Mouse (Mus musculus) stomach, embryonic 16.5 days (tissue): ENCODE data around the gene B4galnt4. TPM values are rescaled to one million over a fixed set of nuclear protein-coding genes. Genes with fewer than 3 reads are reported as not detected.
"Not testable (repeated sequence)": the region's sequence is repeated elsewhere in the genome, so short reads cannot be mapped to it uniquely, and the experiment has no call there.

ENCODE experiments used
- ATAC-seq: fragments of 200-750 bp; cut with Nextera tagmentation; 2 replicates; pipeline ENCODE4 v1.8.0; 2017; ENCODE audit warnings: moderate number of reproducible peaks, moderate TSS enrichment; ENCODE audit not compliant: insufficient read depth, low FRiP score
- H3K27ac ChIP-seq: fragments of 300-500 bp; sonication (generic); 2 replicates; pipeline ENCODE4 v1.5.1; 2014; ENCODE audit warnings: low read length
- H3K27me3 ChIP-seq: fragments of 300-500 bp; sonication (generic); 2 replicates; pipeline ENCODE4 v1.6.1; 2014; ENCODE audit warnings: low read length, control low read depth, mixed read lengths; ENCODE audit not compliant: control insufficient read depth, insufficient read depth
- H3K36me3 ChIP-seq: fragments of 300-500 bp; sonication (generic); 2 replicates; pipeline ENCODE4 v1.6.1; 2014; ENCODE audit warnings: low read length; ENCODE audit not compliant: control insufficient read depth, insufficient read depth
- H3K4me1 ChIP-seq: fragments of 300-500 bp; sonication (generic); 2 replicates; pipeline ENCODE4 v1.6.1; 2014; ENCODE audit warnings: low read length, control low read depth, mixed read lengths; ENCODE audit not compliant: control insufficient read depth, insufficient read depth
- H3K4me2 ChIP-seq: fragments of 300-500 bp; sonication (generic); 2 replicates; pipeline ENCODE4 v1.6.1; 2014; ENCODE audit warnings: low read depth, low read length, mixed read lengths
- H3K4me3 ChIP-seq: fragments of 300-500 bp; sonication (generic); replicated peaks from 2 replicates; pipeline ENCODE4 v1.5.1; 2014; ENCODE audit warnings: mild to moderate bottlenecking, low read length
- H3K9ac ChIP-seq: fragments of 300-500 bp; sonication (generic); 2 replicates; pipeline ENCODE4 v1.6.1; 2014; ENCODE audit warnings: low read length
- H3K9me3 ChIP-seq: fragments of 300-500 bp; sonication (generic); replicated peaks from 2 replicates; pipeline ENCODE4 v1.6.1; 2016; ENCODE audit warnings: low read length, control low read depth; ENCODE audit not compliant: control insufficient read depth
- WGBS: fragments of 180-500 bp; shearing (Covaris S2); extraction: QIAGEN DNeasy Blood & Tissue Kit; methylation state at CpG from one replicate; pipeline ENCODE4 v1.1.7; 2014; 5-methylcytosine and 5-hydroxymethylcytosine counted together
- polyA plus RNA-seq: library from polyadenylated mRNA; unstranded; fragments of >200 nt; fragmentation: Nextera tagmentation; extraction: Ambion mirVana; gene quantifications from 2 replicates; pipeline ENCODE4 v1.2.1, GENCODE M21; 2015

Gene B4galnt4
- 4.9 and 5.1 TPM in 2 replicates for polyA plus RNA-seq

- under 1% methylated on average over 72 of the region's 72 CpGs for WGBS
- no peaks in the 10 kb centered on the region for H3K36me3 ChIP-seq
- H3K27me3 ChIP-seq: no peaks in the 10 kb centered on the region
- no peaks in the 10 kb centered on the region for H3K9me3 ChIP-seq
- H3K27ac ChIP-seq: no peak within 1 kb of the TSS
- H3K9ac ChIP-seq: peak within 1 kb of the TSS; percentile 78
- peak within 1 kb of the TSS; percentile 70 for H3K4me3 ChIP-seq
- ATAC-seq: peak; percentile 91
- peak within 1 kb of the TSS; percentile 98 for H3K4me2 ChIP-seq
- H3K4me1 ChIP-seq: peaks cover 6% of the 10 kb centered on the region
These were observed at the start of gene B4galnt4 for GRCm38 (mm10) chr7:141060426-141061242. TSS of gene B4galnt4 (plus strand) at chr7:141061104.

- H3K9me3 ChIP-seq: no peaks in the 10 kb centered on the region
- H3K4me1 ChIP-seq: peaks cover 19% of the 10 kb centered on the region
- WGBS: 88% methylated on average over 7 of the region's 7 CpGs
- H3K36me3 ChIP-seq: no peaks in the 10 kb centered on the region
- ATAC-seq: no peak
- no peak overlapping the region for H3K4me2 ChIP-seq
- H3K4me3 ChIP-seq: no peak overlapping the region
- peak overlapping the region; percentile 76; the same call in 1 of the 2 replicates for H3K9ac ChIP-seq
- no peaks in the 10 kb centered on the region for H3K27me3 ChIP-seq
- H3K27ac ChIP-seq: peak overlapping the region; percentile 88
These were observed 49.6 kb upstream of the B4galnt4 start for GRCm38 (mm10) chr7:141011238-141011770.

DNA sequence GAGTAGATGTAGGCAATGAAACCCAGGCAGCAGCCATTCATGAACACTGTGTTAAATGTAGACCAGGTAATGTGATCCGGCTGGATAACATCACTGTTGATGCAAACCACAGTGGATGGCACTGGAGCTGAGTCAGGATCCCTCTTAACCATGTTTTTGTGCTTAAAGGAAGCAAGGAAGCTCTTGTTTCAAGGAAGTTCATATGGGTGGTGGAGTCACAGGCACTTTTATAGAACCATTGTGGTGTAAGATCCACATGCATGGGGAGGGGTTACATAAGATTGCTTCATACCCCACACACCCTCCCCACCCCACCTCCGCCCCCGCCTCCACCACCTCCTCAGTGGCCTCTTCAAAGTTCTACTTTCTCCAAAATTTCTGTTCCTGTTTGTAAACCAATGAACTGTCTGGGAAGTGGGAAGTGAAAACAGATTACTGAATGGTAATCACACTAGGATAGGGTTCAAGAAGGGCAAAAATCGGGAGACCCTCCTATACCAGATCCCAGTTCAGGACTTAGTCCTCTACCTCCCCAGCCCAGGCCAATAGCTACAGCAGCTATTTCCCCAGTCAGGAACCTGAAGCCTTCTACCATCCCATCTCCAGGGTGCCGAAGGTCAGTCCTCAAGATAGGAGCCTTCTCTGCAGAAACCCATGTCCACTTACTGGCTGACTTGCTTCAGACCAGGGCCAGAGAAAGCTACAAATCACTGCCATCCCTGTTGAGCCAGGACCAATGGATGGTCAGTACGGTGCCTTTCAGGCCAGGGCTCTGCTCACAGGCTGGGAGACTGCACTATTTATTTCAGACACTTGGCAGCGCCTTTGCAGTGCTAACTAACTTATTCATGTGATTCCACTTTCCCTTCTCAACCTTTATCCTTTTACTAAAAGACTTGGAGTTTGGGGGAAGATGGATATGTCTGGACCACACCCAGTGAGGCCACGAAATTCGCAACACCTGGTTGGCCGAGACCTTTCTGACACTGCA is 43.9 kb upstream of the B4galnt4 start:
- Histone ChIP-seq H3K27me3 (no peaks in the 10 kb centered on the region), H3K36me3 (no peaks in the 10 kb centered on the region), H3K4me3 (no peak overlapping the region), H3K9ac (no peak overlapping the region), H3K4me1 (no peaks in the 10 kb centered on the region), H3K9me3 (no peaks in the 10 kb centered on the region), H3K27ac (no peak overlapping the region), H3K4me2 (no peak overlapping the region)
- 78% methylated on average over 10 of the region's 10 CpGs for WGBS
- no peak for ATAC-seq

GRCm38 (mm10) chr7:141017824-141018223 is 43.1 kb upstream of the B4galnt4 start, which contains the start of gene Ifitm6:
TSS of gene Ifitm6 (minus strand) at chr7:141017924.
- H3K4me3 ChIP-seq, H3K9ac ChIP-seq, H3K4me2 ChIP-seq, H3K27me3 ChIP-seq, H3K4me1 ChIP-seq, H3K27ac ChIP-seq, H3K36me3 ChIP-seq, ATAC-seq, H3K9me3 ChIP-seq: not testable (repeated sequence)
- WGBS: 73% methylated on average over 1 of the region's 1 CpGs

GRCm38 (mm10) chr7:141019028-141019427 is 41.9 kb upstream of the B4galnt4 start:
- no peak overlapping the region for H3K27ac ChIP-seq
- H3K9me3 ChIP-seq: no peaks in the 10 kb centered on the region
- no peak overlapping the region for H3K4me3 ChIP-seq
- no peaks in the 10 kb centered on the region for H3K4me1 ChIP-seq
- ATAC-seq: no peak
- H3K9ac ChIP-seq: no peak overlapping the region
- no peak overlapping the region for H3K4me2 ChIP-seq
- no peaks in the 10 kb centered on the region for H3K27me3 ChIP-seq
- WGBS: 90% methylated on average over 5 of the region's 5 CpGs
- no peaks in the 10 kb centered on the region for H3K36me3 ChIP-seq

- Histone ChIP-seq H3K27me3 (no peaks in the 10 kb centered on the region), H3K27ac (no peak overlapping the region), H3K4me2 (no peak overlapping the region), H3K4me3 (no peak overlapping the region), H3K4me1 (peaks cover 3% of the 10 kb centered on the region; the same call in 1 of the 2 replicates), H3K9ac (no peak overlapping the region), H3K36me3 (no peaks in the 10 kb centered on the region), H3K9me3 (no peaks in the 10 kb centered on the region)
- 72% methylated on average over 14 of the region's 14 CpGs for WGBS
- no peak for ATAC-seq
These were observed 39.1 kb upstream of the B4galnt4 start for GRCm38 (mm10) chr7:141021489-141022449.

- H3K27ac ChIP-seq: peak overlapping the region; percentile 39; the same call in 1 of the 2 replicates
These were observed 35.8 kb upstream of the B4galnt4 start for GRCm38 (mm10) chr7:141024865-141025838.

More at GRCm38 (mm10) chr7:141024865-141025838, 35.8 kb upstream of the B4galnt4 start:
- no peaks in the 10 kb centered on the region for H3K36me3 ChIP-seq
- H3K4me1 ChIP-seq: peaks cover 3% of the 10 kb centered on the region; the same call in 1 of the 2 replicates
- no peak overlapping the region for H3K4me2 ChIP-seq
- ATAC-seq: no peak
- H3K9me3 ChIP-seq: no peaks in the 10 kb centered on the region
- no peak overlapping the region for H3K4me3 ChIP-seq
- H3K9ac ChIP-seq: no peak overlapping the region
- WGBS: 44% methylated on average over 6 of the region's 6 CpGs
- no peaks in the 10 kb centered on the region for H3K27me3 ChIP-seq
